Mouse (Mus musculus) stomach, embryonic 14.5 days (tissue): ENCODE measurements at regions not wholly inside any gene's neighbourhood (a gene's known extent, or its start where the extent isn't known, plus 50 kb on each side); places are given as distances from the start of the nearest gene placed in this dataset.

ENCODE experiments used
- ATAC-seq: fragments of 200-750 bp; cut with Nextera tagmentation; 2 replicates; pipeline ENCODE4 v1.8.0; 2017; ENCODE audit warnings: low read depth, moderate TSS enrichment; ENCODE audit not compliant: insufficient number of reproducible peaks, insufficient read depth, low FRiP score
- H3K27ac ChIP-seq: fragments of 300-500 bp; sonication (generic); 2 replicates; pipeline ENCODE4 v1.5.1; 2014; ENCODE audit warnings: mild to moderate bottlenecking, low read length, moderate library complexity, mixed read lengths
- H3K27me3 ChIP-seq: fragments of 300-500 bp; sonication (generic); 2 replicates; pipeline ENCODE4 v1.6.1; 2014; ENCODE audit warnings: low read length, control low read depth, mixed read lengths; ENCODE audit not compliant: control insufficient read depth, insufficient read depth
- H3K36me3 ChIP-seq: fragments of 300-500 bp; sonication (generic); 2 replicates; pipeline ENCODE4 v1.6.1; 2014; ENCODE audit warnings: mild to moderate bottlenecking, control low read depth, low read length, moderate library complexity, mixed read lengths; ENCODE audit not compliant: control insufficient read depth, insufficient read depth
- H3K4me1 ChIP-seq: fragments of 300-500 bp; sonication (generic); 2 replicates; pipeline ENCODE4 v1.6.1; 2014; ENCODE audit warnings: low read length, control low read depth, mixed read lengths; ENCODE audit not compliant: control insufficient read depth, insufficient read depth
- H3K4me2 ChIP-seq: fragments of 300-500 bp; sonication (generic); replicated peaks from 2 replicates; pipeline ENCODE4 v1.6.1; 2014; ENCODE audit warnings: low read depth, low read length, control low read depth
- H3K4me3 ChIP-seq: fragments of 300-500 bp; sonication (generic); 2 replicates; pipeline ENCODE4 v1.5.1; 2014; ENCODE audit warnings: low read depth, low read length, control low read depth
- H3K9ac ChIP-seq: fragments of 300-500 bp; sonication (generic); replicated peaks from 2 replicates; pipeline ENCODE4 v1.6.1; 2014; ENCODE audit warnings: low read depth, mild to moderate bottlenecking, control low read depth, low read length, moderate library complexity, mixed read lengths
- H3K9me3 ChIP-seq: fragments of 300-500 bp; sonication (generic); 2 replicates; pipeline ENCODE4 v1.6.1; 2016; ENCODE audit warnings: low read depth, low read length, control low read depth; ENCODE audit not compliant: control insufficient read depth
- WGBS: fragments of 180-500 bp; shearing (Covaris S2); extraction: QIAGEN DNeasy Blood & Tissue Kit; methylation state at CpG from one replicate; pipeline ENCODE4 v1.1.7; 2014; 5-methylcytosine and 5-hydroxymethylcytosine counted together

DNA sequence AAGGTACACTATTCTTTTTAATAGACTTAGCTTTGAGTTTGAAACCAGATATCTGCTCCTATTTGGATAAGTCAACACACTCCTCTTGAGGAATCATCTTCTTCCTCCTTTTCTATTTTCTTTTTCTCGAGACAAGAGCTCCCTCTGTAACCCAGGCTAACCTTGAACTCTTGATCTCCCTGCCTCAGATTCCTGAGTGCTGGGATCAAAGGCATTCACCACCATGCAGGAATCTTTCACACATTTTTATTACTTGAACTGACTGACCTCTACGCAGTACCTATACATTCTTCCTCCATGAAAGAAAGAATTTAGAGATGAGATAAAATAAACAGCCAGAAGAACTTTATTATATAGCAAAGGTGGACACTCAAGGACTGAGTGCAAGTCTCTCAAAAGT lies 453.4 kb downstream of the Otol1 start:
- Histone ChIP-seq H3K4me1 (no peaks in the 10 kb centered on the region), H3K9ac (no peak overlapping the region), H3K27ac (no peak overlapping the region), H3K9me3 (no peaks in the 10 kb centered on the region), H3K4me2 (no peak overlapping the region), H3K27me3 (no peaks in the 10 kb centered on the region), H3K36me3 (no peaks in the 10 kb centered on the region), H3K4me3 (no peak overlapping the region)
- 53% methylated on average over 2 of the region's 2 CpGs for WGBS
- no peak for ATAC-seq

DNA sequence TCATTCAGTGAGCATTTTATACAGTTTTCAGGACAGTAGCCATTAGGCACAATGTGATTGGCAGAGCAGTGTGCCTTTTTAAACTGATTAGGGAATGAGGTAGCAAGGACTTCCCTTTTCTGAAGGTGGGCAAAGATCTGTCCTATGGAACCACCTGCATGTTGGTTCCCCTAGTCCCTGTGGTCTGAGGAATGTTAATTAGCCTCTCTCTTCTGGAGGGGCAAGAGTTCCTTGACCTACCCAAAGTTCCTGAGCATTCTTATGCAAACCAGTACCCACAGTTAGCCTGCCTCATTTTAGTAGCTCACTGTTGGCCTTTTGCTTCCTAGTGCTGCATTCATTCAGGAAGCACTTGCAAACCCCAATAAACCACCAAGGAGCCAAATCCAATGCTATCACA lies 455.8 kb downstream of the Otol1 start:
- no peak for ATAC-seq
- Histone ChIP-seq H3K9me3 (no peaks in the 10 kb centered on the region), H3K4me2 (no peak overlapping the region), H3K4me1 (no peaks in the 10 kb centered on the region), H3K4me3 (no peak overlapping the region), H3K36me3 (no peaks in the 10 kb centered on the region), H3K9ac (no peak overlapping the region), H3K27me3 (no peaks in the 10 kb centered on the region), H3K27ac (no peak overlapping the region)

DNA sequence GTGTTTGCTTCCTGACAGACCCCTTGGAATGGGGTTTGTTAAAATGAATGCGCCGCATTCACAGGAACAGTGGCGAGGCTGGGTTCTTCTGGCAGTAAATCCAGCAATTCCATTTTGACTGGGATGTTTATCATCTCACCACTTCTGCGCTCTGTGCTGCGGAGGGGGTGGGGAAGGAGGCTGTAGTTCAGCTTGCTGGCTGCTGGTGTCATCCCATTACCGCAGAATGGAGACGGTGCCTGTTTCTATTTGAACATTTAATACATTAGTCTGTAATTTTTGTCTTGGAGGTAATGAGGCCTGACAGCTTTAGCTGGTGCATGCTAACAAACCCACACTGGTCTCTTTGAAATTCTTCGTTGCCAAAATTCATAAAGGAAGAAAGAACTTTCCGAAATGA lies 475.1 kb downstream of the Otol1 start:
- Histone ChIP-seq H3K36me3 (no peaks in the 10 kb centered on the region), H3K27me3 (no peaks in the 10 kb centered on the region), H3K27ac (no peak overlapping the region), H3K4me1 (no peaks in the 10 kb centered on the region), H3K9ac (no peak overlapping the region), H3K4me3 (no peak overlapping the region), H3K4me2 (no peak overlapping the region), H3K9me3 (no peaks in the 10 kb centered on the region)
- WGBS: 26% methylated on average over 9 of the region's 9 CpGs
- peak; percentile 46; the same call in 1 of the 2 replicates for ATAC-seq

DNA sequence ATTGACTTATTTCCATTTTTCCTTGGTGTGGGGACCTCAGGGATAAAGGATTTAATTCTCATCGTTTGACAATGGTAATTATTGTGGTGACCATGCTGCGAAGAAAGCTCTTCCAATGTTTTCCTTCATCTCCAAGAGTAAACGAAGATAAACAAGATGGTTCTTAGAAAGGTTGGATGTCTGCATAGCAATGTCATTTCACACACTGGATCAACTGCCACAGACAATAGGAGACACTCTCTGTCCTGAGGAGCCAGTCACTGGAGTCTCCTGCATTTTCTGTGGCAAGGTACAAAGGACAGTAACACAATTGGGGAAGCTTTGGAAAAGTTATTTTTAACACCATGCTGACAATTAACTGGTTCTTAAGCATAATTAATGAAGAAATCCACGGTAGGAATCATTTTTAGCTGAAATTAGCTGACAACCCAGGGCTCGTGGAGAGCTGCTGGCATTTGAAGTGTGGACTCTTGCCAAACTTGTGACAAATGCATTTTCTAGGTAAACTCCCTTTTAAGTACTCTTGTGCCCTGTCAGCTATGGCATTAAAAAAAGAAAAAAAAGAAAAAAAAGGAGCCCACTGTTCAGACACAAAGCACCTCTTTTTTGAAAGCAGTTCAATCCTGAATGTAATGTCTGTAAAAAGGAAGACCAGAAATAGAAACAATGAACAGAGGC lies 475.8 kb downstream of the Otol1 start:
- 60% methylated on average over 5 of the region's 5 CpGs for WGBS
- no peaks in the 10 kb centered on the region for H3K9me3 ChIP-seq
- no peak overlapping the region for H3K9ac ChIP-seq
- no peaks in the 10 kb centered on the region for H3K4me1 ChIP-seq
- H3K27me3 ChIP-seq: no peaks in the 10 kb centered on the region
- H3K4me2 ChIP-seq: no peak overlapping the region
- no peak overlapping the region for H3K27ac ChIP-seq
- H3K36me3 ChIP-seq: no peaks in the 10 kb centered on the region
- H3K4me3 ChIP-seq: no peak overlapping the region
- ATAC-seq: no peak

DNA sequence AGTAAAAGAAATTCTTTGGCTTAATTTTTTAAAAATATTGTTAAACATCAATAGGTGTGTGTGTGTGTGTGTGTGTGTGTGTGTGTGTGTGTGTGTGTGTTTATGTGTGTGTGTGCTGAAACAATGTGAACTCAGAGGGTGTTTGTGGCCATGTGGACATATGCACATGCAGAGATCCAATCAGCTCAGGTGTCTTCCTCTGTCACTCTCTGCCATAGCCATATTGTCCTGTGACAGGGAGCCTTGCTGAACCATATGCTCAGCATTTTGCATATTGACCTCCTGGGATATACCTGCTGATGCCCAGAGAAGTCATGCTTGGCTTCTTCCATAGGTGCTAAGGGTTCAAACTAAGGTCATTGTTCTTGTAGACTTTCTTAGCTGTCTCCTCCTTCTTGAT lies 489.0 kb downstream of the Otol1 start:
- no peaks in the 10 kb centered on the region for H3K36me3 ChIP-seq
- no peak overlapping the region for H3K4me2 ChIP-seq
- H3K9me3 ChIP-seq: no peaks in the 10 kb centered on the region
- H3K4me3 ChIP-seq: no peak overlapping the region
- H3K4me1 ChIP-seq: 0 out of 2 replicates have a peak, but pooled peaks cover 3% of the 10 kb centered on the region
- H3K27me3 ChIP-seq: no peaks in the 10 kb centered on the region
- no peak overlapping the region for H3K27ac ChIP-seq
- no peak overlapping the region for H3K9ac ChIP-seq
- no peak for ATAC-seq

DNA sequence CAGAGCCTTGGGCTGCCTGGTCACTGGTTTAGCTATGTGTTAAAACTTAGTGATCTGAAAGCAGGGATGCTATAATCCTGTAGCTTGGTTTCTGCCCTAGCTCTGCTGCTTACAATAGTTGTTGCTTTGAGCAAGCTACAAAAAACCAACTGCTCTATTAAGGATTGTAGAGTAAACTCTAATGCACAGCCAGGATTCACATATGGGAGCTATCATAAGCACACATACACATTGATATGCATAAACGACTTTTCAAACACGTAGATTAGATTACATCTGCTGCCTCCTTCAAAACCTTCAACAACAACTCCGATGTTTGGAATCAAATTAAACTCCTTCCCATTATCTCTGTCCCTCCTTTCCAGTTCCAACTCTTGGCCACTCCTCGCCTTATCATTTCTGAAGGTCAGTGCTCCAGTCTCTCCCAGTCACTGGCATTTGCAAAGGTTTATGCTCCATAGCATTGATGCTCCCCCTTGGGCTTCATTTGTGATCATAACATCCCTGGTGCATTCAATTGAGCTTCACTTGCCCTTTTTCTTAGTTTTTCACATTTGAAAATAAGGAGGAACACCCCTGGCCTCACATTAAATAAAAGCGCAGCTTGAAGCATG lies 492.9 kb downstream of the Otol1 start:
- Histone ChIP-seq H3K27ac (no peak overlapping the region; the same call in 1 of the 2 replicates), H3K27me3 (no peaks in the 10 kb centered on the region), H3K9me3 (no peaks in the 10 kb centered on the region), H3K36me3 (no peaks in the 10 kb centered on the region), H3K4me1 (0 out of 2 replicates have a peak, but pooled peaks cover 3% of the 10 kb centered on the region), H3K9ac (no peak overlapping the region), H3K4me2 (no peak overlapping the region), H3K4me3 (no peak overlapping the region)
- ATAC-seq: no peak
- WGBS: 70% methylated on average over 5 of the region's 5 CpGs

DNA sequence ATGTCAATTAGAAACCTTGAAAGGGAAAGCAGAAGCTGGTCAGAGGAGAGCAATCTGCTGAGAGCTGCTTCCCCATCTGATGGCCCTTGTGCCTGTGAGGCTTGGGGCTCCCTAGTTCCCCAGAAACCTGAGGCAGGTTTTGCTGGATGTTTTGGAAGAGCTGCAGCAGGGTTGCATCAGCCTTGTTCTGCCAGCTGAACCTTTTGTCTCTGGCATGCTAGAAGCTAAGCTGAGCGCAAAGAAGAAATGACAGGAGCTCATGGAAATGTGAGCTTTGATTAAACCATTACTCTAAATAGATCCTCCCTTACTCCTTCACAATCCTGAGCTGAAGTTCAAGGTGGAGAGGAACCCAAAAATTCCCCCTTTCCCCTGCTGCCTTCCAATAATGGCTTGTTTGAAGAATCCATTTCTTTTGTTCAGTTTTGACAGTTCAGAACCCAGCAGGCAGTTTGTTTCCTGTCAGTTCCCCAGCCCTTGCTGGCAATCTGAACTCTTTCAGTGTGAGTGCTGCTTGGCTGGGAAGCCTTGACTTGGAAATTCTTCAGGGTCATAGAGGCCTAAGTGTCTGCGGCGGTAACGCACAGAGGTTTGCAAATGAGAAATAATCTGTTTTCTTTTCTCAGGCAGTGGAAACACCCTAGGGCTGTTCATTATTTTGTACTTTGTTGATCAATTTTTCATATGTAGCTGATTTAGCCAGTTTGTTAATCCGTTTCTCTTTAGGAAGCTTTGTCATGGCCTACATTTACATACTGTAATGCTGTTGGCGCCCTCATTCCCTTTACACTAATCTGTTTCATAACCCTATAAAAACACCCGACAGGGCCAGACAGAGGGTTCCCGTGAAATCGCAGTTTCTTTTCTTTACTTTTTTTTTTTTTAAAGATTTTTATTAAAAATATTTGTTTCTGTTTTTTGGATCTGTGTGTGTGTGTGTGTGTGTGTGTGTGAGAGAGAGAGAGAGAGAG lies 493.9 kb downstream of the Otol1 start:
- 58% methylated on average over 9 of the region's 9 CpGs for WGBS
- Histone ChIP-seq H3K4me2 (no peak overlapping the region), H3K9me3 (no peaks in the 10 kb centered on the region), H3K9ac (no peak overlapping the region), H3K4me3 (no peak overlapping the region), H3K27ac (no peak overlapping the region), H3K36me3 (no peaks in the 10 kb centered on the region), H3K4me1 (0 out of 2 replicates have a peak, but pooled peaks cover 3% of the 10 kb centered on the region), H3K27me3 (no peaks in the 10 kb centered on the region)
- no peak for ATAC-seq

DNA sequence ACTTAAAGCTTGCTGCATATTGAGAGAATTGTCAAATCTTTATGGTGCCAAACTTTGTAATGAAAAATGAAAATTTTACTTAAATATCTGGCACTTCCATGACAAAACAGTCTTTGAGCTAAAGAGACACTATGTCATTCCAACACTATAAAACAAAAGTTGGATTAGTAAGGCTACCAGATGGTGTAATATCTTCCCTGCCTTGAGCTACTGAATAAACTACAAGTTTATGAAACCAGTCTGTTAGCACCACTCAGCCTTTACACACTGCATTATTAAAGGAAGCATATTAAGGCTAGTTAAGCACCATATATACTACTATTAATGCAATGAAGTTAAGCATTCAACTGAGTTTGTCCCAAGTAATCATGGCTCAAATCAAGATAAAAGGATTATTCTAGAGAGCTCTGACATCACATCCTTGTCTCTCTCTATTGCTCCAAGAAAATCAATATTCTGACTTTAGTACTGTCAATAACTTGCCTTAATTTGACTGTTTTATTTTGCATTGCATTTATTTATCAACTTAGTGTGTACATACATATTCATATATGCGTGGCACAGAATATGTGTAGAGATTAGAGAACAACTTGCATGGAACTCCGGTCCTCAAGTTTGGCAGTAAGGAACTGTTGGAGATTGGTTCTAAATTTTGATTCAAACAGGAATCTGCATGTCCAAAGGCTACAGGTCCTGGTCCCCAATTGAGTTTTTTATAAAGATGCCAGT lies 526.3 kb downstream of the Otol1 start:
- no peak overlapping the region for H3K27ac ChIP-seq
- no peaks in the 10 kb centered on the region for H3K27me3 ChIP-seq
- 88% methylated on average over 2 of the region's 2 CpGs for WGBS
- ATAC-seq: no peak
- H3K4me1 ChIP-seq: no peaks in the 10 kb centered on the region
- H3K9me3 ChIP-seq: no peaks in the 10 kb centered on the region
- H3K4me3 ChIP-seq: no peak overlapping the region
- no peak overlapping the region for H3K9ac ChIP-seq
- no peaks in the 10 kb centered on the region for H3K36me3 ChIP-seq
- no peak overlapping the region for H3K4me2 ChIP-seq
